Mouse (Mus musculus) forebrain, embryonic 12.5 days (tissue): ENCODE measurements at regions not wholly inside any gene's neighbourhood (a gene's known extent, or its start where the extent isn't known, plus 50 kb on each side); places are given as distances from the start of the nearest gene placed in this dataset.

ENCODE experiments used
- ATAC-seq: fragments of 200-750 bp; cut with Nextera tagmentation; 2 replicates; pipeline ENCODE4 v1.8.0; 2017; ENCODE audit warnings: moderate TSS enrichment; ENCODE audit not compliant: low FRiP score
- H3K27ac ChIP-seq: fragments of 300-500 bp; sonication (generic); 2 replicates; pipeline ENCODE4 v1.5.1; 2016; ENCODE audit warnings: mild to moderate bottlenecking
- H3K27me3 ChIP-seq: fragments of 300-500 bp; sonication (generic); 2 replicates; pipeline ENCODE4 v1.6.1; 2016; ENCODE audit warnings: mild to moderate bottlenecking
- H3K36me3 ChIP-seq: fragments of 300-500 bp; sonication (generic); replicated peaks from 2 replicates; pipeline ENCODE4 v1.6.1; 2016; ENCODE audit warnings: mild to moderate bottlenecking
- H3K4me1 ChIP-seq: fragments of 300-500 bp; sonication (generic); 2 replicates; pipeline ENCODE4 v1.6.1; 2016
- H3K4me2 ChIP-seq: fragments of 300-500 bp; sonication (generic); 2 replicates; pipeline ENCODE4 v1.6.1; 2016; ENCODE audit warnings: mild to moderate bottlenecking, moderate library complexity
- H3K4me3 ChIP-seq: fragments of 300-500 bp; sonication (generic); replicated peaks from 2 replicates; pipeline ENCODE4 v1.5.1; 2016; ENCODE audit warnings: mild to moderate bottlenecking
- H3K9ac ChIP-seq: fragments of 300-500 bp; sonication (generic); 2 replicates; pipeline ENCODE4 v1.6.1; 2016; ENCODE audit warnings: mild to moderate bottlenecking
- H3K9me3 ChIP-seq: fragments of 300-500 bp; sonication (generic); 2 replicates; pipeline ENCODE4 v1.6.1; 2016
- WGBS: fragments of 180-500 bp; shearing (Covaris S2); methylation state at CpG from one replicate; pipeline ENCODE4 v1.1.7; 2016; 5-methylcytosine and 5-hydroxymethylcytosine counted together

GRCm38 (mm10) chr14:36819826-36820225 is 148.8 kb downstream of the Ccser2 start:
- Histone ChIP-seq H3K27ac (no peak overlapping the region), H3K4me3 (no peak overlapping the region), H3K9me3 (no peaks in the 10 kb centered on the region), H3K27me3 (no peaks in the 10 kb centered on the region), H3K36me3 (no peaks in the 10 kb centered on the region), H3K4me2 (no peak overlapping the region), H3K9ac (no peak overlapping the region), H3K4me1 (no peaks in the 10 kb centered on the region)
- ATAC-seq = no peak; the same call in 1 of the 2 replicates
- 27% methylated on average over 1 of the region's 1 CpGs for WGBS

- WGBS = 82% methylated on average over 2 of the region's 3 CpGs
- no peak for ATAC-seq
- Histone ChIP-seq H3K27me3 (no peaks in the 10 kb centered on the region), H3K4me3 (no peak overlapping the region), H3K27ac (no peak overlapping the region), H3K36me3 (no peaks in the 10 kb centered on the region), H3K4me1 (no peaks in the 10 kb centered on the region), H3K9ac (no peak overlapping the region), H3K4me2 (no peak overlapping the region), H3K9me3 (no peaks in the 10 kb centered on the region)
These were observed 166.2 kb downstream of the Ccser2 start for GRCm38 (mm10) chr14:36802418-36802817.

GRCm38 (mm10) chr14:36799820-36800219 is 168.8 kb downstream of the Ccser2 start:
- no peaks in the 10 kb centered on the region for H3K9me3 ChIP-seq
- no peaks in the 10 kb centered on the region for H3K27me3 ChIP-seq
- ATAC-seq = no peak
- no peaks in the 10 kb centered on the region for H3K4me1 ChIP-seq
- no peak overlapping the region for H3K27ac ChIP-seq
- no peak overlapping the region for H3K4me3 ChIP-seq
- H3K4me2 ChIP-seq = no peak overlapping the region
- WGBS = 94% methylated on average over 1 of the region's 1 CpGs
- H3K36me3 ChIP-seq = no peaks in the 10 kb centered on the region
- H3K9ac ChIP-seq = no peak overlapping the region

GRCm38 (mm10) chr14:36781882-36782281 is 186.7 kb downstream of the Ccser2 start:
- Histone ChIP-seq H3K4me1 (no peaks in the 10 kb centered on the region), H3K27me3 (no peaks in the 10 kb centered on the region), H3K27ac (no peak overlapping the region), H3K36me3 (no peaks in the 10 kb centered on the region), H3K9ac (no peak overlapping the region), H3K9me3 (no peaks in the 10 kb centered on the region), H3K4me3 (no peak overlapping the region), H3K4me2 (no peak overlapping the region)
- WGBS = 88% methylated on average over 2 of the region's 2 CpGs
- ATAC-seq = no peak

- H3K9me3 ChIP-seq = no peaks in the 10 kb centered on the region
- H3K36me3 ChIP-seq = no peaks in the 10 kb centered on the region
- no peak overlapping the region for H3K4me2 ChIP-seq
- no peak overlapping the region for H3K9ac ChIP-seq
- no peak for ATAC-seq
- no peak overlapping the region for H3K27ac ChIP-seq
- H3K27me3 ChIP-seq = no peaks in the 10 kb centered on the region
- H3K4me1 ChIP-seq = no peaks in the 10 kb centered on the region
- H3K4me3 ChIP-seq = no peak overlapping the region
- 76% methylated on average over 1 of the region's 1 CpGs for WGBS
These were observed 189.6 kb downstream of the Ccser2 start for GRCm38 (mm10) chr14:36778956-36779355.

- WGBS = 82% methylated on average over 3 of the region's 3 CpGs
- H3K36me3 ChIP-seq = no peaks in the 10 kb centered on the region
- no peak overlapping the region for H3K4me3 ChIP-seq
- H3K9me3 ChIP-seq = no peaks in the 10 kb centered on the region
- H3K27ac ChIP-seq = no peak overlapping the region
- no peak for ATAC-seq
- H3K4me1 ChIP-seq = no peaks in the 10 kb centered on the region
- no peak overlapping the region for H3K4me2 ChIP-seq
- no peak overlapping the region for H3K9ac ChIP-seq
- no peaks in the 10 kb centered on the region for H3K27me3 ChIP-seq
These were observed 194.2 kb downstream of the Ccser2 start for GRCm38 (mm10) chr14:36774349-36774748.

- H3K27me3 ChIP-seq = no peaks in the 10 kb centered on the region
- no peaks in the 10 kb centered on the region for H3K36me3 ChIP-seq
- no peak overlapping the region for H3K9ac ChIP-seq
- no peaks in the 10 kb centered on the region for H3K9me3 ChIP-seq
- H3K4me3 ChIP-seq = no peak overlapping the region
- no peak overlapping the region for H3K27ac ChIP-seq
- no peaks in the 10 kb centered on the region for H3K4me1 ChIP-seq
- no peak overlapping the region for H3K4me2 ChIP-seq
- WGBS = 86% methylated on average over 4 of the region's 4 CpGs
- no peak for ATAC-seq
These were observed 204.2 kb downstream of the Ccser2 start for GRCm38 (mm10) chr14:36764377-36764776.

- Histone ChIP-seq H3K36me3 (no peaks in the 10 kb centered on the region), H3K27ac (no peak overlapping the region), H3K27me3 (no peaks in the 10 kb centered on the region), H3K9ac (no peak overlapping the region), H3K4me1 (no peaks in the 10 kb centered on the region), H3K4me2 (no peak overlapping the region), H3K4me3 (no peak overlapping the region), H3K9me3 (no peaks in the 10 kb centered on the region)
- WGBS = 89% methylated on average over 6 of the region's 6 CpGs
- no peak for ATAC-seq
These were observed 212.5 kb downstream of the Ccser2 start for GRCm38 (mm10) chr14:36756056-36756455.

- Histone ChIP-seq H3K4me3 (no peak overlapping the region), H3K27me3 (no peaks in the 10 kb centered on the region), H3K36me3 (no peaks in the 10 kb centered on the region), H3K9me3 (0 out of 2 replicates have a peak, but pooled peaks cover 3% of the 10 kb centered on the region), H3K9ac (no peak overlapping the region), H3K4me1 (no peaks in the 10 kb centered on the region), H3K4me2 (no peak overlapping the region), H3K27ac (no peak overlapping the region)
- 87% methylated on average over 6 of the region's 6 CpGs for WGBS
- ATAC-seq = no peak
These were observed 220.3 kb downstream of the Ccser2 start for GRCm38 (mm10) chr14:36748130-36748883.

- H3K27me3 ChIP-seq = no peaks in the 10 kb centered on the region
- H3K9ac ChIP-seq = no peak overlapping the region
- H3K36me3 ChIP-seq = no peaks in the 10 kb centered on the region
- 85% methylated on average over 8 of the region's 8 CpGs for WGBS
- H3K4me3 ChIP-seq = no peak overlapping the region
- no peak for ATAC-seq
- no peak overlapping the region for H3K27ac ChIP-seq
- no peaks in the 10 kb centered on the region for H3K4me1 ChIP-seq
- no peaks in the 10 kb centered on the region for H3K9me3 ChIP-seq
- no peak overlapping the region for H3K4me2 ChIP-seq
These were observed 237.5 kb downstream of the Ccser2 start for GRCm38 (mm10) chr14:36731095-36731494.

- Histone ChIP-seq H3K9ac (no peak overlapping the region), H3K27me3 (no peaks in the 10 kb centered on the region), H3K27ac (no peak overlapping the region), H3K4me1 (no peaks in the 10 kb centered on the region), H3K4me3 (no peak overlapping the region), H3K36me3 (no peaks in the 10 kb centered on the region), H3K9me3 (no peaks in the 10 kb centered on the region), H3K4me2 (no peak overlapping the region)
- WGBS = 82% methylated on average over 6 of the region's 6 CpGs
- no peak for ATAC-seq
These were observed 242.5 kb downstream of the Ccser2 start for GRCm38 (mm10) chr14:36726092-36726491.

- Histone ChIP-seq H3K27me3 (no peaks in the 10 kb centered on the region), H3K4me3 (no peak overlapping the region), H3K4me1 (no peaks in the 10 kb centered on the region), H3K4me2 (no peak overlapping the region), H3K27ac (no peak overlapping the region), H3K36me3 (no peaks in the 10 kb centered on the region), H3K9ac (no peak overlapping the region), H3K9me3 (no peaks in the 10 kb centered on the region)
- no peak for ATAC-seq
- WGBS = 82% methylated on average over 2 of the region's 2 CpGs
These were observed 252.9 kb downstream of the Ccser2 start for GRCm38 (mm10) chr14:36715684-36716083.

- ATAC-seq = no peak
- Histone ChIP-seq H3K4me3 (no peak overlapping the region), H3K27me3 (no peaks in the 10 kb centered on the region), H3K36me3 (no peaks in the 10 kb centered on the region), H3K9ac (no peak overlapping the region), H3K4me2 (no peak overlapping the region), H3K27ac (no peak overlapping the region), H3K4me1 (no peaks in the 10 kb centered on the region), H3K9me3 (no peaks in the 10 kb centered on the region)
- WGBS = 83% methylated on average over 4 of the region's 4 CpGs
These were observed 271.6 kb downstream of the Ccser2 start for GRCm38 (mm10) chr14:36696993-36697392.
